Mouse (Mus musculus): ENCODE data around the gene Tamm41. TPM values are rescaled to one million over a fixed set of nuclear protein-coding genes. Genes with fewer than 3 reads are reported as not detected.
A peak's percentile ranks its signal among the peaks of the same experiment; 100 is the strongest.

The Tamm41 gene
- polyA plus RNA-seq, 1 experiment from 2014 or later = 55.5 TPM

- ATAC-seq = 0 out of 2 replicates have a peak, but pooled peaks have one; percentile 24
- no peak overlapping the region for H3K9ac ChIP-seq (replicated peaks)
- no peak overlapping the region for H3K4me2 ChIP-seq (replicated peaks)
- WGBS = 29% methylated on average over 4 of the region's 4 CpGs
- no peaks in the 10 kb centered on the region for H3K36me3 ChIP-seq
- H3K9me3 ChIP-seq = no peaks in the 10 kb centered on the region
- no peaks in the 10 kb centered on the region for H3K27me3 ChIP-seq
- no peak overlapping the region for H3K4me3 ChIP-seq (replicated peaks)
- H3K4me1 ChIP-seq (replicated peaks) = 0 out of 2 replicates have a peak, but pooled peaks cover 3% of the 10 kb centered on the region
- no peak overlapping the region for H3K27ac ChIP-seq
These were observed 11.3 kb upstream of the Tamm41 start for GRCm38 (mm10) chr6:115049015-115049414.

- no peaks in the 10 kb centered on the region for H3K27me3 ChIP-seq
- no peak overlapping the region for H3K4me3 ChIP-seq (replicated peaks)
- no peaks in the 10 kb centered on the region for H3K36me3 ChIP-seq
- no peak overlapping the region for H3K4me2 ChIP-seq (replicated peaks)
- 91% methylated on average over 1 of the region's 2 CpGs for WGBS
- no peaks in the 10 kb centered on the region for H3K9me3 ChIP-seq
- no peak overlapping the region for H3K27ac ChIP-seq
- no peak overlapping the region for H3K9ac ChIP-seq (replicated peaks)
- H3K4me1 ChIP-seq (replicated peaks) = peaks cover 10% of the 10 kb centered on the region
- no peak for ATAC-seq
These were observed 10.1 kb upstream of the Tamm41 start for GRCm38 (mm10) chr6:115047816-115048215.

GRCm38 (mm10) chr6:115046064-115046463 lies 8.4 kb upstream of the Tamm41 start:
- no peaks in the 10 kb centered on the region for H3K27me3 ChIP-seq
- peaks cover 10% of the 10 kb centered on the region for H3K4me1 ChIP-seq (replicated peaks)
- WGBS = 50% methylated on average over 1 of the region's 1 CpGs
- H3K4me2 ChIP-seq (replicated peaks) = no peak overlapping the region
- H3K9ac ChIP-seq (replicated peaks) = no peak overlapping the region
- H3K36me3 ChIP-seq = no peaks in the 10 kb centered on the region
- no peak overlapping the region for H3K4me3 ChIP-seq (replicated peaks)
- H3K9me3 ChIP-seq = no peaks in the 10 kb centered on the region
- H3K27ac ChIP-seq = no peak overlapping the region
- ATAC-seq = no peak

- peaks cover 10% of the 10 kb centered on the region for H3K4me1 ChIP-seq (replicated peaks)
- WGBS = 53% methylated on average over 1 of the region's 1 CpGs
- no peak overlapping the region for H3K9ac ChIP-seq (replicated peaks)
- H3K27me3 ChIP-seq = no peaks in the 10 kb centered on the region
- no peak for ATAC-seq
- no peak overlapping the region for H3K4me3 ChIP-seq (replicated peaks)
- H3K9me3 ChIP-seq = no peaks in the 10 kb centered on the region
- no peak overlapping the region for H3K4me2 ChIP-seq (replicated peaks)
- H3K36me3 ChIP-seq = no peaks in the 10 kb centered on the region
- no peak overlapping the region for H3K27ac ChIP-seq
These were observed 7.0 kb upstream of the Tamm41 start for GRCm38 (mm10) chr6:115044709-115045108.

- WGBS = 62% methylated on average over 14 of the region's 14 CpGs
- H3K36me3 ChIP-seq = no peaks in the 10 kb centered on the region
- H3K9ac ChIP-seq (replicated peaks) = 0 out of 2 replicates have a peak overlapping the region, but pooled peaks have one; percentile 1
- H3K4me3 ChIP-seq (replicated peaks) = no peak overlapping the region
- peaks cover 8% of the 10 kb centered on the region for H3K4me1 ChIP-seq (replicated peaks)
- H3K27ac ChIP-seq = no peak overlapping the region
- no peak overlapping the region for H3K4me2 ChIP-seq (replicated peaks)
- no peak for ATAC-seq
- no peaks in the 10 kb centered on the region for H3K27me3 ChIP-seq
- no peaks in the 10 kb centered on the region for H3K9me3 ChIP-seq
These were observed 6.2 kb upstream of the Tamm41 start for GRCm38 (mm10) chr6:115043657-115044500.

GRCm38 (mm10) chr6:115042609-115043008 lies 4.9 kb upstream of the Tamm41 start:
- Histone ChIP-seq H3K9ac (replicated peaks) (no peak overlapping the region; the same call in 1 of the 2 replicates), H3K9me3 (no peaks in the 10 kb centered on the region), H3K4me1 (replicated peaks) (peaks cover 7% of the 10 kb centered on the region), H3K27ac (no peak overlapping the region), H3K36me3 (no peaks in the 10 kb centered on the region), H3K4me2 (replicated peaks) (no peak overlapping the region), H3K4me3 (replicated peaks) (no peak overlapping the region), H3K27me3 (no peaks in the 10 kb centered on the region)
- 70% methylated on average over 10 of the region's 10 CpGs for WGBS
- no peak for ATAC-seq

- no peak for ATAC-seq
- H3K9me3 ChIP-seq = no peaks in the 10 kb centered on the region
- no peak overlapping the region for H3K9ac ChIP-seq (replicated peaks)
- no peak overlapping the region for H3K4me3 ChIP-seq (replicated peaks)
- 93% methylated on average over 5 of the region's 5 CpGs for WGBS
- H3K4me2 ChIP-seq (replicated peaks) = no peak overlapping the region
- H3K4me1 ChIP-seq (replicated peaks) = peaks cover 17% of the 10 kb centered on the region
- peaks cover 49% of the 10 kb centered on the region for H3K36me3 ChIP-seq
- H3K27me3 ChIP-seq = no peaks in the 10 kb centered on the region
- H3K27ac ChIP-seq = no peak overlapping the region
These were observed 4.2 kb downstream of the Tamm41 start for GRCm38 (mm10) chr6:115033441-115033840.

DNA sequence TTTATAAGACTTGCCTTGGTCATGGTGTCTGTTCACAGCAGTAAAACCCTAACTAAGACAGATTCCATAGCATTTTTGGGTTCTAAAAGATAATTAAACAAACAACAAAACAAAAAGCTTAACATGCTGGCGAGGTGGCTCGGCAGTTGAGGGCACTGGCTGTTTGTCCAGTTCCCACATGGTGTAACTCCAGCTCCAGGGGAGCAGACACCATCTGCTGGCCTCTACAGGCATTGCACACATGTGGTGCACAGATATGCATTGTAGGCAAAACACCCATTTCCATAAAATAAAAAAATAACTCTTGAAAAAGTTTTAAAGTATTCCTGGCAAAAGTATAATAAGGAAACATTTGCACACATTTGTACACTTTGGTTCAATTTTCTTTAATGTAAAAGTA lies 7.6 kb downstream of the Tamm41 start:
- Histone ChIP-seq H3K27me3 (no peaks in the 10 kb centered on the region), H3K36me3 (peaks cover 63% of the 10 kb centered on the region), H3K9ac (replicated peaks) (no peak overlapping the region), H3K9me3 (no peaks in the 10 kb centered on the region), H3K4me2 (replicated peaks) (no peak overlapping the region), H3K27ac (no peak overlapping the region), H3K4me3 (replicated peaks) (no peak overlapping the region), H3K4me1 (replicated peaks) (no peaks in the 10 kb centered on the region)
- no peak for ATAC-seq
- 90% methylated on average over 2 of the region's 2 CpGs for WGBS

DNA sequence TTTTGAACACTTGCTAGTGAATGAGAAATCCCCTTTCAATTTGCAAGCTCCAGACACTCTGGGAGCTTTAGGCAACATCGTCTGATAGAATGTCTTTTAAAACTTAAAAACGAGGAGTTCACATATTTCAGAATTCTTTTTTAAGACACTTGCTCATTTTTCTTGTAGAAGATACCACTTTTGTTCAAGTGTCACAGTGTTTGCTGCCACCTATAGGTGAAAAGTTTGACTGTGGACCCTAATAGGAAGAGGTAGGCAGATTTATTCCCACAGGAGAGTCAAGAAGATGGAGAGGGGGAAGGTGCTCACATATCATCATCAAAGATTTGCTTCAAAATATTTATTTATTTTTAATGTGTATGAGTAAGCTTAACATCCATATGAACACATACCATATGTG lies 8.4 kb downstream of the Tamm41 start:
- 80% methylated on average over 2 of the region's 2 CpGs for WGBS
- Histone ChIP-seq H3K36me3 (peaks cover 65% of the 10 kb centered on the region), H3K4me2 (replicated peaks) (no peak overlapping the region), H3K4me1 (replicated peaks) (no peaks in the 10 kb centered on the region), H3K4me3 (replicated peaks) (no peak overlapping the region), H3K27ac (no peak overlapping the region), H3K9me3 (no peaks in the 10 kb centered on the region), H3K27me3 (no peaks in the 10 kb centered on the region), H3K9ac (replicated peaks) (no peak overlapping the region)
- no peak for ATAC-seq

DNA sequence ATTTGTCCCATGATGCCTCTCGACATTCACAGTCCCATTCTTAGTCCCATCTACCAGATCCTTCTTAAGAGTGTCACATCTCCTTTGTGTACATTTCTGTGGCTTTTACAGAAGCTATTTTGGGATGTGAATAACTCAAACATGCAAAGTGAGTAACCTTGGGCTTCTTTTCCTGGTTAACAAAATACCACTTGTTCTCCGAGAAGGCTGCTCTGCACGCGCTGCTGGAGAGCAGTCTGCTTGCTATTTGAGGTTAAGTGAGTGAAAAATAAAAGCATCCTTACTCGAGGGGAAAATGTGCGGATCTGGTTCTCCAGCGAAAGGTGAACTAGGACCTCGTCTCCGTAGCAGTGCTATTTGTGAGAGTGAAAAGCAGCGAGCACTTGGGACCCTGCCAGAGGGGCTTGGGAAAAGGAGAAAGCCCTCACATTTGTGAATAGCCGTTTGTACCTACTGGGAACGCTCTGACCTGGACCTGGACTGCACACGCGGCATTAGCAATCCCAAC lies 10.1 kb downstream of the Tamm41 start:
- Histone ChIP-seq H3K4me1 (replicated peaks) (no peaks in the 10 kb centered on the region), H3K27me3 (no peaks in the 10 kb centered on the region), H3K27ac (no peak overlapping the region), H3K9me3 (no peaks in the 10 kb centered on the region), H3K36me3 (peaks cover 65% of the 10 kb centered on the region), H3K9ac (replicated peaks) (no peak overlapping the region), H3K4me2 (replicated peaks) (no peak overlapping the region), H3K4me3 (replicated peaks) (no peak overlapping the region)
- 83% methylated on average over 14 of the region's 14 CpGs for WGBS
- ATAC-seq = no peak

DNA sequence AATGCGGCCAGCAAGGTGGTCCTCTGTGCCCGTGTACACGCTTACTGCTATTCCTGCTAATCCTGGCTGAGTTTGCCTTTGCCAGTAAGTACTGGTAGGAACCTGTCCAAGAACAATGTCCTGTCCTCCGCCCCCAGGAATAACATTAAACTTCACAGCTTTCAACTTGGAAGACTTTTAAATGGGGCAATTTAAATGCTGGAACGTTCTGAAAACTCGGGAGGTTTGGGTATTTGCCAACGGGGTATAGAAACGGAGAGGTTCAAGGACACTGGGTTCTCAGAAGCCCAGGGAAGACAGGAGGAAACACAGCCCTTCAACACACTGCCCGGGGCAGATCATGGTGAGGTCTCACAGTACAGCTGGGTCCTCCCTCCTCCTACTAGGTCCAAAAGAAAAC lies 14.8 kb downstream of the Tamm41 start:
- Histone ChIP-seq H3K27ac (no peak overlapping the region), H3K9ac (replicated peaks) (no peak overlapping the region), H3K4me1 (replicated peaks) (no peaks in the 10 kb centered on the region), H3K9me3 (no peaks in the 10 kb centered on the region), H3K4me3 (replicated peaks) (no peak overlapping the region), H3K4me2 (replicated peaks) (no peak overlapping the region), H3K27me3 (no peaks in the 10 kb centered on the region), H3K36me3 (peaks cover 74% of the 10 kb centered on the region)
- 89% methylated on average over 9 of the region's 9 CpGs for WGBS
- ATAC-seq = no peak

DNA sequence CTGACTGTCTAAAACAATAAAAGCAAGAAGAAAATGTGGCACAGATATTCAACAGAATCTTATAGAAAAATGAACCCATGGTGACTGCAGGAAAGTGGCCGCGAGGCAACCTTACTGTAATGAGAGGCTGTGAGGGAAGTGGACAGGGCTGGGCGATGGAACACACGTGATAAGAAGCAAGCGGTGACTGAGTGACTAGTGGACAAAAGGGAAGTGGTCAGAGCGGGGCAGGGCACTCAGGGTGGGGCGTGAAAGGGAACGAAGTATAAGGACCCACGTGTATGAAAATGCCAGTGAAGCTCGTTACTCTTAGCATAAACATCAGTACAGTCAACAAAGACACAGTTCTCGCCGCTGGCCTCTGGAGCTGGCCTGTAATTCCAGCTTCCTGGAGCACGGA lies 22.2 kb downstream of the Tamm41 start:
- no peaks in the 10 kb centered on the region for H3K4me1 ChIP-seq (replicated peaks)
- H3K4me2 ChIP-seq (replicated peaks) = no peak overlapping the region
- H3K9ac ChIP-seq (replicated peaks) = no peak overlapping the region
- ATAC-seq = no peak
- 95% methylated on average over 13 of the region's 13 CpGs for WGBS
- no peak overlapping the region for H3K27ac ChIP-seq
- H3K9me3 ChIP-seq = no peaks in the 10 kb centered on the region
- no peak overlapping the region for H3K4me3 ChIP-seq (replicated peaks)
- no peaks in the 10 kb centered on the region for H3K27me3 ChIP-seq
- peaks cover 70% of the 10 kb centered on the region for H3K36me3 ChIP-seq

All from midbrain, embryonic 13.5 days (tissue).